Mouse (Mus musculus): ENCODE measurements around the gene Gpr19.

Gpr19 gene

GRCm38 (mm10) chr6:134923670-134924069 is 25.3 kb upstream of the Gpr19 start:
- DNase-seq (ENCODE audit: low read depth, low spot score) = no peak

- DNase-seq (ENCODE audit: low read depth, low spot score) = no peak
These were observed 24.3 kb upstream of the Gpr19 start for GRCm38 (mm10) chr6:134922511-134923195.

- no peak for DNase-seq (ENCODE audit: low read depth, low spot score)
These were observed 23.5 kb upstream of the Gpr19 start for GRCm38 (mm10) chr6:134921695-134922510.

- no peak for DNase-seq (ENCODE audit: low read depth, low spot score)
These were observed 22.8 kb upstream of the Gpr19 start for GRCm38 (mm10) chr6:134921014-134921694.

GRCm38 (mm10) chr6:134920190-134921013 is 22.0 kb upstream of the Gpr19 start, which contains the start of gene Cdkn1b:
TSS of gene Cdkn1b (plus strand) at chr6:134920401.
- DNase-seq (ENCODE audit: low read depth, low spot score) = peak; percentile 87

- DNase-seq (ENCODE audit: low read depth, low spot score) = no peak
These were observed 21.3 kb upstream of the Gpr19 start for GRCm38 (mm10) chr6:134919511-134920189.

- DNase-seq (ENCODE audit: low read depth, low spot score) = no peak
These were observed 20.4 kb upstream of the Gpr19 start for GRCm38 (mm10) chr6:134918769-134919168.

GRCm38 (mm10) chr6:134917087-134917486 is 18.7 kb upstream of the Gpr19 start:
- no peak for DNase-seq (ENCODE audit: low read depth, low spot score)

- DNase-seq (ENCODE audit: low read depth, low spot score) = no peak
These were observed 18.3 kb upstream of the Gpr19 start for GRCm38 (mm10) chr6:134916641-134917040.

GRCm38 (mm10) chr6:134914523-134914922 is 16.1 kb upstream of the Gpr19 start:
- DNase-seq (ENCODE audit: low read depth, low spot score) = no peak

- no peak for DNase-seq (ENCODE audit: low read depth, low spot score)
These were observed 7.4 kb upstream of the Gpr19 start for GRCm38 (mm10) chr6:134905811-134906210.

GRCm38 (mm10) chr6:134903891-134904884 is 5.8 kb upstream of the Gpr19 start:
- DNase-seq (ENCODE audit: low read depth, low spot score) = no peak

GRCm38 (mm10) chr6:134903368-134903767 is 5.0 kb upstream of the Gpr19 start:
- no peak for DNase-seq (ENCODE audit: low read depth, low spot score)

- peak; percentile 80 for DNase-seq (ENCODE audit: low read depth, low spot score)
These were observed 809 bp downstream of the Gpr19 start for GRCm38 (mm10) chr6:134897443-134898094.

GRCm38 (mm10) chr6:134896570-134897436 is 1.6 kb downstream of the Gpr19 start:
- DNase-seq (ENCODE audit: low read depth, low spot score) = no peak

GRCm38 (mm10) chr6:134890436-134890835 is 7.9 kb downstream of the Gpr19 start:
- DNase-seq (ENCODE audit: low read depth, low spot score) = no peak

GRCm38 (mm10) chr6:134889763-134890162 is 8.6 kb downstream of the Gpr19 start:
- DNase-seq (ENCODE audit: low read depth, low spot score) = no peak

- no peak for DNase-seq (ENCODE audit: low read depth, low spot score)
These were observed 9.8 kb downstream of the Gpr19 start for GRCm38 (mm10) chr6:134888563-134889017.

Measured in brain, embryonic 18.5 days (tissue).